Mouse (Mus musculus) hindbrain, embryonic 15.5 days (tissue): ENCODE results near the gene Dnah12. TPM values are rescaled to one million over a fixed set of nuclear protein-coding genes. Genes with fewer than 3 reads are reported as not detected.

Experiments used
- ATAC-seq: fragments of 200-750 bp; cut with Nextera tagmentation; 2 replicates; pipeline ENCODE4 v1.8.0; 2017; ENCODE audit warnings: low read depth, moderate number of reproducible peaks, moderate TSS enrichment; ENCODE audit not compliant: low FRiP score
- H3K27ac ChIP-seq: fragments of 300-500 bp; sonication (generic); replicated peaks from 2 replicates; pipeline ENCODE4 v1.5.1; 2015; ENCODE audit warnings: mild to moderate bottlenecking, inconsistent platforms
- H3K27me3 ChIP-seq: fragments of 300-500 bp; sonication (generic); 2 replicates; pipeline ENCODE4 v1.6.1; 2015; ENCODE audit warnings: control low read depth, inconsistent platforms
- H3K36me3 ChIP-seq: fragments of 300-500 bp; sonication (generic); 2 replicates; pipeline ENCODE4 v1.6.1; 2015; ENCODE audit warnings: control low read depth, inconsistent platforms
- H3K4me1 ChIP-seq: fragments of 300-500 bp; sonication (generic); replicated peaks from 2 replicates; pipeline ENCODE4 v1.6.1; 2015; ENCODE audit warnings: control low read depth, inconsistent platforms
- H3K4me2 ChIP-seq: fragments of 300-500 bp; sonication (generic); 2 replicates; pipeline ENCODE4 v1.6.1; 2015; ENCODE audit warnings: moderate library complexity, mild to moderate bottlenecking, inconsistent platforms
- H3K4me3 ChIP-seq: fragments of 300-500 bp; sonication (generic); 2 replicates; pipeline ENCODE4 v1.5.1; 2015; ENCODE audit warnings: mild to moderate bottlenecking, inconsistent platforms
- H3K9ac ChIP-seq: fragments of 300-500 bp; sonication (generic); 2 replicates; pipeline ENCODE4 v1.6.1; 2015; ENCODE audit warnings: inconsistent platforms
- H3K9me3 ChIP-seq: fragments of 300-500 bp; sonication (generic); 2 replicates; pipeline ENCODE4 v1.6.1; 2016; ENCODE audit warnings: control low read depth, inconsistent platforms
- WGBS: fragments of 180-500 bp; shearing (Covaris S2); methylation state at CpG from one replicate; pipeline ENCODE4 v1.1.7; 2015; 5-methylcytosine and 5-hydroxymethylcytosine counted together
- polyA plus RNA-seq: library from polyadenylated mRNA; unstranded; fragments of >200 nt; fragmentation: Nextera tagmentation; extraction: Ambion mirVana; gene quantifications from 2 replicates; pipeline ENCODE4 v1.2.1, GENCODE M21; 2015

Gene Dnah12
- polyA plus RNA-seq, 1 experiment from 2014 or later, result 0.09 TPM

DNA sequence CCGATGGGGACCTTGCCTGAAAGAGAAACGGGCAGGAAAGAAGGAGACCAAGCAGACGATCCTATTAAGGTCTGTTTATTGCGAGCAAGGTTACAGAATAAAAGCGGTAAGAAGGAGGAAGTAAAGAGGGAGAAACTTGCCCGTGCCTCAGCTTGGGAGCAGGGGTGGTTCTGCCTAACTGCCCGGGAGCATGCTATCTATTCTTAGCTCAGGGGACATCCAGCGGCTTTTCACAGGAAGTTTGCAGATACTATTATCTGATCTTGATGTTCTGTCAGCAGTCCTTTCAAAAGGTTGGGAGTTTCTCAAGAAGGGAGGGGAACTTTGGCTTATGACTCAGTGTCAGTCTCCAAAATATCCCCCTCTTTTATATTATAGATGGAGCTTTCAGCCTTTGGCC is 65.5 kb downstream of the Dnah12 start:
- Histone ChIP-seq H3K9me3 (no peaks in the 10 kb centered on the region), H3K27me3 (no peaks in the 10 kb centered on the region), H3K27ac (no peak overlapping the region), H3K36me3 (no peaks in the 10 kb centered on the region), H3K4me1 (no peaks in the 10 kb centered on the region), H3K4me3 (no peak overlapping the region), H3K4me2 (no peak overlapping the region), H3K9ac (no peak overlapping the region)
- no peak for ATAC-seq
- WGBS, result 84% methylated on average over 8 of the region's 8 CpGs

GRCm38 (mm10) chr14:26764827-26765226 is 71.8 kb downstream of the Dnah12 start:
- H3K27me3 ChIP-seq, result no peaks in the 10 kb centered on the region
- no peak for ATAC-seq
- H3K9ac ChIP-seq, result no peak overlapping the region
- H3K4me3 ChIP-seq, result no peak overlapping the region
- H3K9me3 ChIP-seq, result no peaks in the 10 kb centered on the region
- no peak overlapping the region for H3K27ac ChIP-seq
- H3K4me1 ChIP-seq, result no peaks in the 10 kb centered on the region
- no peak overlapping the region for H3K4me2 ChIP-seq
- 89% methylated on average over 6 of the region's 6 CpGs for WGBS
- no peaks in the 10 kb centered on the region for H3K36me3 ChIP-seq

DNA sequence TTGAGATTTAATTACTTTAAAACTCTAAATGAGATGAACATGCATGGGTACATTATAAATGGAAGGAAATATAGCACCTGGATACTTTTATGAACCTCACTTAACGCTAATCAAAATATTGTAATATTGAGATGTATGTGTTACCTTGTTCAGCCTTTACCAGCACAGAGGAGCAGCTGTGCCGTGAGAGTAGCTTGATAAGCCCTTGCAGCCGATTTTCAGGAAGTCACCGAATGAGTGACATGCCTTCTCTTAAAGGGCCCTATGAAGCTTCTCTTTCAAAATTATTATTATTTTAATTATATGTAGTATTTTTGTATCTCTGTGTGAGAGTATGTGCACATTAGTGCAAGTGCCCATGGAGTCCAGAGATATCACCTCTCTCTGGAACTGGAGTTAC is 75.1 kb downstream of the Dnah12 start:
- Histone ChIP-seq H3K27ac (no peak overlapping the region), H3K9ac (no peak overlapping the region), H3K4me2 (no peak overlapping the region), H3K4me3 (no peak overlapping the region), H3K36me3 (no peaks in the 10 kb centered on the region), H3K27me3 (no peaks in the 10 kb centered on the region), H3K9me3 (no peaks in the 10 kb centered on the region), H3K4me1 (no peaks in the 10 kb centered on the region)
- 86% methylated on average over 4 of the region's 4 CpGs for WGBS
- no peak for ATAC-seq

- 71% methylated on average over 4 of the region's 4 CpGs for WGBS
- Histone ChIP-seq H3K9ac (no peak overlapping the region), H3K4me1 (no peaks in the 10 kb centered on the region), H3K9me3 (no peaks in the 10 kb centered on the region), H3K36me3 (no peaks in the 10 kb centered on the region), H3K27ac (no peak overlapping the region), H3K4me2 (no peak overlapping the region), H3K4me3 (no peak overlapping the region), H3K27me3 (no peaks in the 10 kb centered on the region)
- ATAC-seq, result no peak
Observed at GRCm38 (mm10) chr14:26773536-26773935, 80.5 kb downstream of the Dnah12 start.

DNA sequence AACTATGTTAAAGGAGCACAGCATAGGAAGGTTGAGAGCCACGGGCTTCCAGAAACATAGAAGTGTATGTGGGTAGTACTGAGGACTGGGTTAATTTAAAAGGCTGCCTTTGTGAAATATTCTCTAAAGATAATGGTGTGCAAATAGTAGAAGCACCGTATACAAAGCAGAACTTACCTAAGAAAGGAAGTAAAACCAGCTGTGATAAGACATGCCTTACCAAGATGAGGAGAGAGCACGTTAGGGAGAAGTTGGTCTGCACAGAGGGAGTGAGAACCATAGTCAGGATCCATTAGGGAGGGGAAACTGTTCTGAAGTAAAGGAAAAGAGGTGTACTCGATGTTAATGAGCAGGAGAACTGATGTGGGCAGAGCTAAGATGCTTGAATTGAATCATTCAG is 90.7 kb downstream of the Dnah12 start:
- H3K9me3 ChIP-seq, result no peaks in the 10 kb centered on the region
- WGBS, result 80% methylated on average over 4 of the region's 4 CpGs
- no peaks in the 10 kb centered on the region for H3K4me1 ChIP-seq
- no peak for ATAC-seq
- H3K27ac ChIP-seq, result no peak overlapping the region
- no peaks in the 10 kb centered on the region for H3K27me3 ChIP-seq
- no peak overlapping the region for H3K4me2 ChIP-seq
- no peaks in the 10 kb centered on the region for H3K36me3 ChIP-seq
- no peak overlapping the region for H3K4me3 ChIP-seq
- no peak overlapping the region for H3K9ac ChIP-seq

GRCm38 (mm10) chr14:26785695-26786094 is 92.6 kb downstream of the Dnah12 start:
- Histone ChIP-seq H3K9ac (no peak overlapping the region), H3K9me3 (no peaks in the 10 kb centered on the region), H3K36me3 (no peaks in the 10 kb centered on the region), H3K27ac (no peak overlapping the region), H3K4me3 (no peak overlapping the region), H3K27me3 (no peaks in the 10 kb centered on the region), H3K4me1 (no peaks in the 10 kb centered on the region), H3K4me2 (no peak overlapping the region)
- ATAC-seq, result no peak
- 55% methylated on average over 4 of the region's 4 CpGs for WGBS

GRCm38 (mm10) chr14:26794431-26794830 is 101.4 kb downstream of the Dnah12 start:
- no peak for ATAC-seq
- no peaks in the 10 kb centered on the region for H3K4me1 ChIP-seq
- no peaks in the 10 kb centered on the region for H3K27me3 ChIP-seq
- H3K9ac ChIP-seq, result no peak overlapping the region
- no peak overlapping the region for H3K4me3 ChIP-seq
- WGBS, result 92% methylated on average over 2 of the region's 2 CpGs
- H3K4me2 ChIP-seq, result no peak overlapping the region
- no peak overlapping the region for H3K27ac ChIP-seq
- no peaks in the 10 kb centered on the region for H3K36me3 ChIP-seq
- H3K9me3 ChIP-seq, result no peaks in the 10 kb centered on the region

GRCm38 (mm10) chr14:26798330-26798729 is 105.3 kb downstream of the Dnah12 start:
- no peaks in the 10 kb centered on the region for H3K36me3 ChIP-seq
- H3K4me3 ChIP-seq, result no peak overlapping the region
- no peak overlapping the region for H3K4me2 ChIP-seq
- ATAC-seq, result no peak
- 90% methylated on average over 3 of the region's 3 CpGs for WGBS
- H3K9ac ChIP-seq, result no peak overlapping the region
- no peak overlapping the region for H3K27ac ChIP-seq
- H3K4me1 ChIP-seq, result no peaks in the 10 kb centered on the region
- H3K27me3 ChIP-seq, result no peaks in the 10 kb centered on the region
- H3K9me3 ChIP-seq, result no peaks in the 10 kb centered on the region

DNA sequence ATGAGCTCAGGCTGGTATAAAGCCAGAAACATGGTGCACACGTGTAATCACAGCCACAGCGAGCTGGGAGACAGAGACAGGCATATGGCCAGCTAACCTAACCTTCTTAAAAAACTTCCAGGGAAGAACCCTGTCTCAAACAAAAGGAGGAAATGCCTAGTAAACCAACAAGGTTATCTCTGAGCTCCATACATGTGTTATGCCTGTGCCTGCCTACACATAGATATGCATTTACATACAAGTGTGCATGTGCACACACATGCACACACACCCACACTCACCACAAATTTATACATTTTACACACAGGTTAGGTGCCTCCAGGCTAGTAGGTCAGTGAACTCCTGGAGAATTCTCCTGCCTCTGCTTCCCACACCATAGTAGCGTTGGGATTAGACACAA is 106.2 kb downstream of the Dnah12 start:
- Histone ChIP-seq H3K9me3 (no peaks in the 10 kb centered on the region), H3K27ac (no peak overlapping the region), H3K4me2 (no peak overlapping the region), H3K4me3 (no peak overlapping the region), H3K4me1 (no peaks in the 10 kb centered on the region), H3K27me3 (no peaks in the 10 kb centered on the region), H3K9ac (no peak overlapping the region), H3K36me3 (no peaks in the 10 kb centered on the region)
- no peak for ATAC-seq
- 81% methylated on average over 3 of the region's 3 CpGs for WGBS

DNA sequence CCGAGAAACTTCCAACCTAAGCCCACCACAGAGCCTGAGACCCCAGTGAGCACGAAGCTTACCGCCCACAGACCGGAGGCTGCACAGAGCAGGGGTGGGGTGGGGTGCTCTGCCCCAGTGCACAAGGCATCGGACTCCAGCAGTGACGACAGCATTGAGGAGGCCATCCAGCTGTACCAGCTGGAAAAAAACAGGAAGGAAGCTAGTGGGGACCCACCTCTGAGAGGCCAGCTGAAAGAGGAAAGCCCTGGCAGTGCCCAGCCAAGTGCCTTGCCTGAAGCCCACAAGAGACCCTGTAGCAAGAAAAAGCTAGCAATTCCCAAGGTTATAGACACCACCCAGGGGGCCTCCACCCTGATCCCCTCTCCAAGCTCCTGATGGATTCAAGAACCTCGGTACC is 112.4 kb downstream of the Dnah12 start:
- no peaks in the 10 kb centered on the region for H3K27me3 ChIP-seq
- no peaks in the 10 kb centered on the region for H3K4me1 ChIP-seq
- H3K36me3 ChIP-seq, result no peaks in the 10 kb centered on the region
- ATAC-seq, result no peak
- H3K4me3 ChIP-seq, result no peak overlapping the region
- no peaks in the 10 kb centered on the region for H3K9me3 ChIP-seq
- WGBS, result 80% methylated on average over 7 of the region's 7 CpGs
- H3K27ac ChIP-seq, result no peak overlapping the region
- no peak overlapping the region for H3K9ac ChIP-seq
- H3K4me2 ChIP-seq, result no peak overlapping the region

GRCm38 (mm10) chr14:26812734-26813133 is 119.7 kb downstream of the Dnah12 start:
- no peaks in the 10 kb centered on the region for H3K9me3 ChIP-seq
- 81% methylated on average over 11 of the region's 11 CpGs for WGBS
- no peak overlapping the region for H3K4me3 ChIP-seq
- H3K9ac ChIP-seq, result no peak overlapping the region
- H3K4me1 ChIP-seq, result no peaks in the 10 kb centered on the region
- no peak for ATAC-seq
- no peak overlapping the region for H3K4me2 ChIP-seq
- no peaks in the 10 kb centered on the region for H3K36me3 ChIP-seq
- H3K27me3 ChIP-seq, result no peaks in the 10 kb centered on the region
- H3K27ac ChIP-seq, result no peak overlapping the region

GRCm38 (mm10) chr14:26813871-26814270 is 120.8 kb downstream of the Dnah12 start:
- Histone ChIP-seq H3K9ac (no peak overlapping the region), H3K4me2 (no peak overlapping the region), H3K4me3 (no peak overlapping the region), H3K9me3 (no peaks in the 10 kb centered on the region), H3K27ac (no peak overlapping the region), H3K4me1 (no peaks in the 10 kb centered on the region), H3K36me3 (no peaks in the 10 kb centered on the region), H3K27me3 (no peaks in the 10 kb centered on the region)
- 99% methylated on average over 2 of the region's 2 CpGs for WGBS
- ATAC-seq, result no peak

DNA sequence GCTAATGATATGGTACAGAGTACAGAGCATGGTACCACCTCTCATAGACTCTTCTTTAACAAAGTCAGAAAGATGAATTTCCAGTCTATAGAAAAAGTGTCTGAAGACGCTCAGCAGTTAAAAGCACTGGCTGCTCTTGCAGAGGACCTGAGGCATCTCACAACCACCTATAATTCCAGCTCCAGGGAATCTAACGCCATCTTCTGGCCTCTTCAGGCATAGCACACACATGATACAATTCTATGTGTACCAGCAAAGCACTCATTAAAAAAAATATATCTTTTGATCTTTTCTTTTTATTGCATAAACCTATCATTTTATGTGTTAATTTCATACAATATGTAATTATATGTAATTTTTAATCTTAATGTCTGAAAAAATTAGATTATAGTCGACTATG is 121.8 kb downstream of the Dnah12 start:
- Histone ChIP-seq H3K27ac (no peak overlapping the region), H3K36me3 (no peaks in the 10 kb centered on the region), H3K9me3 (no peaks in the 10 kb centered on the region), H3K4me1 (no peaks in the 10 kb centered on the region), H3K9ac (no peak overlapping the region), H3K27me3 (no peaks in the 10 kb centered on the region), H3K4me3 (no peak overlapping the region), H3K4me2 (no peak overlapping the region)
- no peak for ATAC-seq
- 54% methylated on average over 3 of the region's 3 CpGs for WGBS
